Mouse (Mus musculus) neural tube, embryonic 12.5 days (tissue): ENCODE results near the gene Ints4. TPM values are rescaled to one million over a fixed set of nuclear protein-coding genes. Genes with fewer than 3 reads are reported as not detected.
"Not testable (repeated sequence)": the region's sequence is repeated elsewhere in the genome, so short reads cannot be mapped to it uniquely, and the experiment has no call there.

Experiments used
- ATAC-seq: fragments of 200-750 bp; cut with Nextera tagmentation; 2 replicates; pipeline ENCODE4 v1.8.0; 2017; ENCODE audit warnings: low read depth, mild to moderate bottlenecking, moderate TSS enrichment, moderate library complexity; ENCODE audit not compliant: low FRiP score
- H3K27ac ChIP-seq: fragments of 300-500 bp; sonication (generic); 2 replicates; pipeline ENCODE4 v1.5.1; 2016
- H3K27me3 ChIP-seq: fragments of 300-500 bp; sonication (generic); replicated peaks from 2 replicates; pipeline ENCODE4 v1.6.1; 2016; ENCODE audit warnings: mild to moderate bottlenecking
- H3K36me3 ChIP-seq: fragments of 300-500 bp; sonication (generic); 2 replicates; pipeline ENCODE4 v1.6.1; 2016; ENCODE audit warnings: mild to moderate bottlenecking
- H3K4me1 ChIP-seq: fragments of 300-500 bp; sonication (generic); 2 replicates; pipeline ENCODE4 v1.6.1; 2016
- H3K4me2 ChIP-seq: fragments of 300-500 bp; sonication (generic); replicated peaks from 2 replicates; pipeline ENCODE4 v1.6.1; 2016; ENCODE audit warnings: mild to moderate bottlenecking
- H3K4me3 ChIP-seq: fragments of 300-500 bp; sonication (generic); 2 replicates; pipeline ENCODE4 v1.5.1; 2016
- H3K9ac ChIP-seq: fragments of 300-500 bp; sonication (generic); 2 replicates; pipeline ENCODE4 v1.6.1; 2016; ENCODE audit warnings: mild to moderate bottlenecking
- H3K9me3 ChIP-seq: fragments of 300-500 bp; sonication (generic); 2 replicates; pipeline ENCODE4 v1.6.1; 2016; ENCODE audit warnings: mild to moderate bottlenecking
- WGBS: fragments of 180-500 bp; shearing (Covaris S2); methylation state at CpG from one replicate; pipeline ENCODE4 v1.1.7; 2016; 5-methylcytosine and 5-hydroxymethylcytosine counted together
- polyA plus RNA-seq: library from polyadenylated mRNA; unstranded; fragments of >200 nt; fragmentation: Nextera tagmentation; extraction: Ambion mirVana; gene quantifications from 2 replicates; pipeline ENCODE4 v1.2.1, GENCODE M21; 2016

Gene Ints4
- polyA plus RNA-seq, result 56.9 and 57.6 TPM in 2 replicates

- Histone ChIP-seq H3K4me3 (peak within 1 kb of the TSS; percentile 78), H3K27ac (no peak within 1 kb of the TSS), H3K4me1 (peaks cover 18% of the 10 kb centered on the region), H3K9me3 (no peaks in the 10 kb centered on the region), H3K36me3 (peaks cover 12% of the 10 kb centered on the region), H3K4me2 (peak within 1 kb of the TSS; percentile 91), H3K27me3 (no peaks in the 10 kb centered on the region), H3K9ac (peak within 1 kb of the TSS; percentile 63)
- peak; percentile 99 for ATAC-seq
- WGBS, result under 1% methylated on average over 24 of the region's 24 CpGs
These were observed at the start of gene Ints4 for GRCm38 (mm10) chr7:97480821-97481339. Ints4 (plus strand) TSS chr7:97480956.

- H3K9ac ChIP-seq, H3K4me2 ChIP-seq, H3K36me3 ChIP-seq, H3K4me3 ChIP-seq, H3K27me3 ChIP-seq, H3K9me3 ChIP-seq, H3K27ac ChIP-seq, ATAC-seq: not testable (repeated sequence)
- H3K4me1 ChIP-seq, result peaks cover 19% of the 10 kb centered on the region
- WGBS, result 85% methylated on average over 3 of the region's 3 CpGs
These were observed 47.2 kb upstream of the Ints4 start for GRCm38 (mm10) chr7:97433517-97433916.

- 87% methylated on average over 10 of the region's 10 CpGs for WGBS
- no peak for ATAC-seq
- no peak overlapping the region for H3K4me3 ChIP-seq
- H3K36me3 ChIP-seq, result no peaks in the 10 kb centered on the region
- no peaks in the 10 kb centered on the region for H3K27me3 ChIP-seq
- H3K9ac ChIP-seq, result no peak overlapping the region
- no peaks in the 10 kb centered on the region for H3K9me3 ChIP-seq
- H3K4me1 ChIP-seq, result peaks cover 14% of the 10 kb centered on the region
- no peak overlapping the region for H3K27ac ChIP-seq
- H3K4me2 ChIP-seq, result no peak overlapping the region
These were observed 46.2 kb upstream of the Ints4 start for GRCm38 (mm10) chr7:97434517-97434916.

GRCm38 (mm10) chr7:97438986-97439385 lies 41.8 kb upstream of the Ints4 start:
- Histone ChIP-seq H3K4me1 (no peaks in the 10 kb centered on the region), H3K27me3 (no peaks in the 10 kb centered on the region), H3K4me3 (no peak overlapping the region), H3K36me3 (no peaks in the 10 kb centered on the region), H3K9ac (no peak overlapping the region), H3K9me3 (no peaks in the 10 kb centered on the region), H3K4me2 (no peak overlapping the region), H3K27ac (no peak overlapping the region)
- no peak for ATAC-seq

GRCm38 (mm10) chr7:97446171-97446925 lies 34.4 kb upstream of the Ints4 start:
- Histone ChIP-seq H3K4me3 (no peak overlapping the region), H3K4me2 (no peak overlapping the region), H3K4me1 (peaks cover 6% of the 10 kb centered on the region; the same call in 1 of the 2 replicates), H3K27me3 (no peaks in the 10 kb centered on the region), H3K9me3 (no peaks in the 10 kb centered on the region), H3K36me3 (no peaks in the 10 kb centered on the region), H3K9ac (no peak overlapping the region), H3K27ac (peak overlapping the region; percentile 65)
- 25% methylated on average over 6 of the region's 6 CpGs for WGBS
- ATAC-seq, result peak; percentile 96

GRCm38 (mm10) chr7:97447050-97447531 lies 33.7 kb upstream of the Ints4 start:
- H3K27ac ChIP-seq, result peak overlapping the region; percentile 65
- peaks cover 6% of the 10 kb centered on the region; the same call in 1 of the 2 replicates for H3K4me1 ChIP-seq
- no peak overlapping the region for H3K4me3 ChIP-seq
- ATAC-seq, result peak; percentile 85
- no peaks in the 10 kb centered on the region for H3K9me3 ChIP-seq
- no peaks in the 10 kb centered on the region for H3K27me3 ChIP-seq
- H3K9ac ChIP-seq, result no peak overlapping the region
- no peaks in the 10 kb centered on the region for H3K36me3 ChIP-seq
- WGBS, result 55% methylated on average over 6 of the region's 6 CpGs
- no peak overlapping the region for H3K4me2 ChIP-seq

- H3K4me2 ChIP-seq, ATAC-seq, H3K4me3 ChIP-seq, H3K27ac ChIP-seq, H3K36me3 ChIP-seq, H3K27me3 ChIP-seq, H3K9ac ChIP-seq, H3K9me3 ChIP-seq: not testable (repeated sequence)
- 84% methylated on average over 2 of the region's 2 CpGs for WGBS
- H3K4me1 ChIP-seq, result peaks cover 14% of the 10 kb centered on the region
These were observed 29.7 kb upstream of the Ints4 start, which contains the start of gene Kctd14 for GRCm38 (mm10) chr7:97451023-97451422. Kctd14 (plus strand) TSS chr7:97451323.

GRCm38 (mm10) chr7:97452196-97452595 lies 28.6 kb upstream of the Ints4 start:
- peaks cover 8% of the 10 kb centered on the region for H3K4me1 ChIP-seq
- ATAC-seq, result no peak
- no peaks in the 10 kb centered on the region for H3K9me3 ChIP-seq
- no peak overlapping the region for H3K4me3 ChIP-seq
- H3K4me2 ChIP-seq, result no peak overlapping the region
- WGBS, result 83% methylated on average over 6 of the region's 6 CpGs
- no peak overlapping the region for H3K9ac ChIP-seq
- H3K27ac ChIP-seq, result no peak overlapping the region
- H3K27me3 ChIP-seq, result 0 out of 2 replicates have a peak, but pooled peaks cover 3% of the 10 kb centered on the region
- no peaks in the 10 kb centered on the region for H3K36me3 ChIP-seq

- Histone ChIP-seq H3K4me1 (peaks cover 8% of the 10 kb centered on the region), H3K4me3 (peak overlapping the region; percentile 31), H3K27ac (no peak overlapping the region), H3K36me3 (no peaks in the 10 kb centered on the region), H3K9ac (peak overlapping the region; percentile 52), H3K27me3 (0 out of 2 replicates have a peak, but pooled peaks cover 3% of the 10 kb centered on the region), H3K4me2 (peak overlapping the region; percentile 66), H3K9me3 (no peaks in the 10 kb centered on the region)
- 8% methylated on average over 27 of the region's 27 CpGs for WGBS
- peak; percentile 41; the same call in 1 of the 2 replicates for ATAC-seq
These were observed 27.4 kb upstream of the Ints4 start for GRCm38 (mm10) chr7:97453141-97453921.

GRCm38 (mm10) chr7:97454795-97455194 lies 26.0 kb upstream of the Ints4 start:
- H3K9me3 ChIP-seq, result no peaks in the 10 kb centered on the region
- no peak overlapping the region for H3K9ac ChIP-seq
- H3K27ac ChIP-seq, result no peak overlapping the region
- no peaks in the 10 kb centered on the region for H3K36me3 ChIP-seq
- H3K4me2 ChIP-seq, result no peak overlapping the region
- no peak overlapping the region for H3K4me3 ChIP-seq
- H3K4me1 ChIP-seq, result peaks cover 8% of the 10 kb centered on the region
- 0 out of 2 replicates have a peak, but pooled peaks cover 3% of the 10 kb centered on the region for H3K27me3 ChIP-seq
- no peak for ATAC-seq
- 91% methylated on average over 10 of the region's 10 CpGs for WGBS

- no peak overlapping the region for H3K27ac ChIP-seq
- no peaks in the 10 kb centered on the region for H3K9me3 ChIP-seq
- H3K4me2 ChIP-seq, result no peak overlapping the region
- no peak overlapping the region for H3K9ac ChIP-seq
- H3K4me3 ChIP-seq, result no peak overlapping the region
- WGBS, result 70% methylated on average over 3 of the region's 3 CpGs
- ATAC-seq, result no peak
- 0 out of 2 replicates have a peak, but pooled peaks cover 3% of the 10 kb centered on the region for H3K27me3 ChIP-seq
- H3K4me1 ChIP-seq, result peaks cover 8% of the 10 kb centered on the region
- H3K36me3 ChIP-seq, result no peaks in the 10 kb centered on the region
These were observed 25.2 kb upstream of the Ints4 start for GRCm38 (mm10) chr7:97455577-97455976.

GRCm38 (mm10) chr7:97473001-97473400 lies 7.8 kb upstream of the Ints4 start:
- no peak overlapping the region for H3K27ac ChIP-seq
- no peak for ATAC-seq
- H3K4me3 ChIP-seq, result no peak overlapping the region
- no peaks in the 10 kb centered on the region for H3K27me3 ChIP-seq
- no peaks in the 10 kb centered on the region for H3K9me3 ChIP-seq
- WGBS, result 88% methylated on average over 5 of the region's 5 CpGs
- H3K4me2 ChIP-seq, result no peak overlapping the region
- no peak overlapping the region for H3K9ac ChIP-seq
- H3K36me3 ChIP-seq, result no peaks in the 10 kb centered on the region
- H3K4me1 ChIP-seq, result no peaks in the 10 kb centered on the region
